Comparison of ENCODE assay signal across 8 mouse cellular contexts in genomic region chr17:25867509-25867835, GRCm38 (mm10). TPM values are rescaled to one million over a fixed set of nuclear protein-coding genes. Genes with fewer than 3 reads are reported as not detected.
DNase-seq lines count a peak whose midpoint lies in the region; ATAC-seq and TF ChIP-seq lines count a peak whose summit lies in the region.

No protein-coding gene starts in this region.

- TF ChIP-seq CTCF in kidney, postnatal 0 days (IDR thresholded peaks at IDR 0.05; ENCODE audit: low read depth) = no peak
- no peak for TF ChIP-seq CTCF in intestine, postnatal 0 days (IDR thresholded peaks at IDR 0.05; ENCODE audit: low read depth)

- peaks cover 12% of the 10 kb centered on the region for H3K4me1 ChIP-seq in kidney, postnatal 0 days (replicated peaks; ENCODE audit: insufficient read depth, low read length)
- 0 out of 2 replicates have a peak, but pooled peaks cover 4% of the 10 kb centered on the region for H3K4me1 ChIP-seq in intestine, postnatal 0 days (replicated peaks; ENCODE audit: control insufficient read depth, insufficient read depth, low read length)
- H3K4me1 ChIP-seq in neural tube, embryonic 12.5 days = peaks cover 15% of the 10 kb centered on the region

- peak overlapping the region; percentile 94 for H3K27ac ChIP-seq in kidney, postnatal 0 days
- peak overlapping the region; percentile 81 for H3K27ac ChIP-seq in intestine, postnatal 0 days (ENCODE audit: low read depth, low read length)
- no peak overlapping the region for H3K27ac ChIP-seq in neural tube, embryonic 12.5 days

- no peaks in the 10 kb centered on the region for H3K27me3 ChIP-seq in kidney, postnatal 0 days (ENCODE audit: insufficient read depth, low read length)
- H3K27me3 ChIP-seq in intestine, postnatal 0 days (replicated peaks; ENCODE audit: control insufficient read depth, insufficient read depth, low read length) = no peaks in the 10 kb centered on the region
- no peaks in the 10 kb centered on the region for H3K27me3 ChIP-seq in neural tube, embryonic 12.5 days (replicated peaks)

- peak overlapping the region; percentile 97 for H3K4me2 ChIP-seq in kidney, postnatal 0 days (ENCODE audit: low read length)
- H3K4me2 ChIP-seq in intestine, postnatal 0 days (replicated peaks; ENCODE audit: low read depth) = peak overlapping the region; percentile 97
- peak overlapping the region; percentile 99 for H3K4me2 ChIP-seq in neural tube, embryonic 12.5 days (replicated peaks)

- H3K36me3 ChIP-seq in kidney, postnatal 0 days (ENCODE audit: insufficient read depth, low read length) = no peaks in the 10 kb centered on the region
- no peaks in the 10 kb centered on the region for H3K36me3 ChIP-seq in intestine, postnatal 0 days (ENCODE audit: control insufficient read depth, insufficient read depth)
- no peaks in the 10 kb centered on the region for H3K36me3 ChIP-seq in neural tube, embryonic 12.5 days

- no peaks in the 10 kb centered on the region for H3K9me3 ChIP-seq in kidney, postnatal 0 days (replicated peaks; ENCODE audit: low read length)
- H3K9me3 ChIP-seq in intestine, postnatal 0 days (ENCODE audit: control insufficient read depth) = no peaks in the 10 kb centered on the region
- H3K9me3 ChIP-seq in neural tube, embryonic 12.5 days = no peaks in the 10 kb centered on the region

- 5% methylated on average over 7 of the region's 7 CpGs for WGBS in kidney, postnatal 0 days
- 6% methylated on average over 7 of the region's 7 CpGs for WGBS in intestine, postnatal 0 days
- WGBS in neural tube, embryonic 12.5 days = 12% methylated on average over 7 of the region's 7 CpGs

- ATAC-seq in kidney, postnatal 0 days (replicated peaks; ENCODE audit: low FRiP score, low read depth) = no peak
- peak; percentile 19; the same call in 1 of the 2 replicates for ATAC-seq in common myeloid progenitor, adult 5-6 weeks (replicated peaks; ENCODE audit: low read depth, poor library complexity, severe bottlenecking)
- ATAC-seq in intestine, postnatal 0 days = no peak
- ATAC-seq in neural tube, embryonic 12.5 days (ENCODE audit: low FRiP score, low read depth) = no peak

- peak overlapping the region; percentile 83 for H3K4me3 ChIP-seq in kidney, postnatal 0 days (replicated peaks; ENCODE audit: low read depth, low read length)
- peak overlapping the region; percentile 70 for H3K4me3 ChIP-seq in intestine, postnatal 0 days (ENCODE audit: low read depth, low read length)
- H3K4me3 ChIP-seq in neural tube, embryonic 12.5 days = peak overlapping the region; percentile 84; the same call in 1 of the 2 replicates

- intact Hi-C loops in left cerebral cortex, postnatal 4 days (cut with DNase I) = no loop called here

- no peak for DNase-seq in kidney, postnatal 0 days (ENCODE audit: low spot score)
- no peak for DNase-seq in kidney, postnatal 14 days
- DNase-seq in left cerebral cortex, postnatal 4 days = no peak
- DNase-seq in cerebellum, adult 9-10 months = no peak
- no peak for DNase-seq in kidney, adult 18-20 months

- H3K9ac ChIP-seq in kidney, postnatal 0 days (ENCODE audit: low read depth, low read length) = peak overlapping the region; percentile 85
- peak overlapping the region; percentile 66; the same call in 1 of the 2 replicates for H3K9ac ChIP-seq in intestine, postnatal 0 days (ENCODE audit: low read depth, low read length)
- no peak overlapping the region for H3K9ac ChIP-seq in neural tube, embryonic 12.5 days

RNA-seq across cellular contexts. Expression of gene Mcrip2, which starts 1.1 kb away (rescaled TPM):
- 128 and 138 TPM in 2 replicates for polyA plus RNA-seq in kidney, postnatal 0 days (2015; fragmentation: Nextera tagmentation; extraction: Ambion mirVana)
- 22.3 and 24.0 TPM in 2 replicates for total RNA-seq in common myeloid progenitor, adult 5-6 weeks (2017)
- polyA plus RNA-seq in intestine, postnatal 0 days (2015; fragmentation: Nextera tagmentation; extraction: Ambion mirVana) = 51.0 and 55.9 TPM in 2 replicates
- polyA plus RNA-seq in neural tube, embryonic 12.5 days (2016; fragmentation: Nextera tagmentation; extraction: Ambion mirVana) = 6.8 and 7.2 TPM in 2 replicates
- total RNA-seq in left cerebral cortex, postnatal 4 days (2021) = 10 to 100 TPM; 16.7 to 18.3 TPM

RNA-seq across cellular contexts. Expression of gene Wdr90, which starts 6.2 kb away (rescaled TPM):
- 10.6 and 10.7 TPM in 2 replicates for polyA plus RNA-seq in kidney, postnatal 0 days (2015; fragmentation: Nextera tagmentation; extraction: Ambion mirVana)
- total RNA-seq in common myeloid progenitor, adult 5-6 weeks (2017) = 18.6 and 23.8 TPM in 2 replicates
- 2.5 and 2.9 TPM in 2 replicates for polyA plus RNA-seq in intestine, postnatal 0 days (2015; fragmentation: Nextera tagmentation; extraction: Ambion mirVana)
- 23.6 and 24.9 TPM in 2 replicates for polyA plus RNA-seq in neural tube, embryonic 12.5 days (2016; fragmentation: Nextera tagmentation; extraction: Ambion mirVana)
- total RNA-seq in left cerebral cortex, postnatal 4 days (2021) = 10 to 100 TPM; 37.4 to 39.4 TPM

RNA-seq across cellular contexts. Expression of gene Mettl26, which starts 7.4 kb away (rescaled TPM):
- 106 and 119 TPM in 2 replicates for polyA plus RNA-seq in kidney, postnatal 0 days (2015; fragmentation: Nextera tagmentation; extraction: Ambion mirVana)
- 13.9 and 15.9 TPM in 2 replicates for total RNA-seq in common myeloid progenitor, adult 5-6 weeks (2017)
- 46.6 and 51.7 TPM in 2 replicates for polyA plus RNA-seq in intestine, postnatal 0 days (2015; fragmentation: Nextera tagmentation; extraction: Ambion mirVana)
- 52.0 and 56.9 TPM in 2 replicates for polyA plus RNA-seq in neural tube, embryonic 12.5 days (2016; fragmentation: Nextera tagmentation; extraction: Ambion mirVana)
- total RNA-seq in left cerebral cortex, postnatal 4 days (2021) = 10 to 100 TPM; 24.1 to 25.8 TPM

RNA-seq across cellular contexts. Expression of gene Wfikkn1, which starts 13.2 kb away (rescaled TPM):
- 0.38 and 0.51 TPM in 2 replicates for polyA plus RNA-seq in kidney, postnatal 0 days (2015; fragmentation: Nextera tagmentation; extraction: Ambion mirVana)
- 0.78 and 1.0 TPM in 2 replicates for total RNA-seq in common myeloid progenitor, adult 5-6 weeks (2017)
- 0.14 and 0.27 TPM in 2 replicates for polyA plus RNA-seq in intestine, postnatal 0 days (2015; fragmentation: Nextera tagmentation; extraction: Ambion mirVana)
- 0.63 and 0.86 TPM in 2 replicates for polyA plus RNA-seq in neural tube, embryonic 12.5 days (2016; fragmentation: Nextera tagmentation; extraction: Ambion mirVana)
- 1 to 10 TPM; 1.3 to 2.2 TPM for total RNA-seq in left cerebral cortex, postnatal 4 days (2021)

RNA-seq across cellular contexts. Expression of gene Rhot2, which starts 22.8 kb away (rescaled TPM):
- polyA plus RNA-seq in kidney, postnatal 0 days (2015; fragmentation: Nextera tagmentation; extraction: Ambion mirVana) = 21.1 and 22.4 TPM in 2 replicates
- total RNA-seq in common myeloid progenitor, adult 5-6 weeks (2017) = 23.7 and 29.7 TPM in 2 replicates
- 18.1 and 20.4 TPM in 2 replicates for polyA plus RNA-seq in intestine, postnatal 0 days (2015; fragmentation: Nextera tagmentation; extraction: Ambion mirVana)
- 18.4 and 20.1 TPM in 2 replicates for polyA plus RNA-seq in neural tube, embryonic 12.5 days (2016; fragmentation: Nextera tagmentation; extraction: Ambion mirVana)
- total RNA-seq in left cerebral cortex, postnatal 4 days (2021) = 10 to 100 TPM; 58.5 to 65.2 TPM
